Mouse (Mus musculus) mouse trophoblast stem cell (cell line): ENCODE data around the gene Abraxas1.

Experiments
- in situ Hi-C, 2 experiments: fragments of 300-500 bp; cut with MseI, MboI; formaldehyde crosslinking; loops; 2 replicates in 1 of 2; 3 replicates in 1 of 2; pipeline ENCODE4 v1.15.1; 2025

Abraxas1 gene

DNA sequence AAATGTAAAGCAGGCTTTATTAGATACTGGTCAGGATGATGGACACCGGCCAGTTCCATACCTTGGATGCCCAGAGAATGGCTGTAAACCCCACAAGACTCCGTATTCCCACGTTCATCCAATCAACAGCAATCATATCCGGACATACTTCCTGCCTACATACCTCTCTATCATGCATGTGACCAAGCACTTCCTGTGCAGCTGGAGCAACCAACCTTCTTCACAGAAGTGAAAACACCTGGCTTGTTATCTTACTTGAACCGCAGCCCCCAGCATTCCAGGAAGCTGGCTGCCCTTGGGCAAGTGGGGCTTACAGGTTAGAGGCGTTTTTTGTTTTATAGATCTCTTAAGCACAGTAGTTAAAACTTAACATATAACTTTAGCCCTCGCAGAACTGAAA is 2.1 kb upstream of the Abraxas1 start:
- in situ Hi-C loops, result loop anchor here in 1 of 2 experiments (5.0 kb wide), 1 partner anchor 94 kb away; no protein-coding TSS in a partner anchor

DNA sequence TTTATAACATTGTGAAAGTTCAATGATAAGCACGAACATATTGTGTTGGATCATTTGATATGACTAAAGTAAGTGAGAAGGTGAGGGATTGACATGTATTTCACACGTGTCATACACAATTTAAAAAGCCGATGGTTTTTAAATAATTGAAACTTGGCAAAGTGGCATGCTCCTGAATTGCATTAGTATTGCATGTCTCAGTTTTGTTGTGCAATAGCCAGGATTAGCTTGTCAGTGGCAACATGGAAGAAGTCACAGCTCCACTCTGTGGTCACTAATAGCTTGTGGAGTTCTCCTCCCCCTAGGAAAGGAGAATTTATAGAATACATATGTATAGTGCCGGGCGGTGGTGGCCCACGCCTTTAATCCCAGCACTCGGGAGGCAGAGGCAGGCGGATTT is 610 bp upstream of the Abraxas1 start:
- in situ Hi-C loops, result loop anchor here in 1 of 2 experiments (5.0 kb wide), 1 partner anchor 96 kb away; no protein-coding TSS in a partner anchor

DNA sequence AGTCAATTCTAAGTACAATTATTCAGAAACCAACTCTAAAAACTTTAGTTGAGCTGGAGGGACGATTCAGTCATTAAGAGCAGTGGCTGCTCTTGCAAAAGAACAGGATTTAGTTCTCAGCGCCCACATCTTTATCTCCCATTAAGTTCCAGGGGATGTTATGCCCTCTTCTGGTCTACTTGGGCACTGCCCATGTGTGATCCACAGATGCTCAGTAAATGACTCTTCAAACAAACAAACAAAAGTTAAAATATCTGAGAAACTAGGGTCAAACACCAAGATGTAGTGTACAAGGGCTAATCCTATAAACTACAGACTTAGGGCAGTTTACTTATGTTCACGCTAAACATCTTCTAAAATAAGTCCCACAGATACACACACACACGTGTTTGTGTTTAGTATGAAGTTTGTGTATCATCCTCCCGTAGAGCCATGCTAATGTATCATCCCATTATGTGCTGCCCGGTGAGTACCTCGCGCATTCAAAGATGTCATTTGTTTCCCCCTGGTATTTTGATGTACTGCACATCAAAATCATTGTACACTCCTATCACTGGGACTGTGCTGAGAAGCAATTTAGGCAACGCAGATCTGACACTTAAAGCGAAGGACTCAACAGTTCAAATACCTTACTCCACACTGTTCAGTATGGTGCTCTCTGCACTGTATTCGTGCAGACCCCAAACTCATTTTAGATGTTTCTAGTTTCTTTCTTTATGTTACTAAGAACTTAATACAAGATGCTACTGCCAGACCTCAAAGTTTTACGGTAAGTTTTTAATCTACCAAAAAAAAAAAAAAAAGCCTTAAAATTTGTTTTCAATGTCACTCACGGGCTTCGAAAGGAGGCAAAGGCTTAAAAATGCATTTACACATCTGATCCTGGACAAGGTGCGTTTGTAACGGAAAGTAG is 941 bp downstream of the Abraxas1 start:
- in situ Hi-C loops, result loop anchor here in 1 of 2 experiments (5.0 kb wide), 1 partner anchor 97 kb away; no protein-coding TSS in a partner anchor

DNA sequence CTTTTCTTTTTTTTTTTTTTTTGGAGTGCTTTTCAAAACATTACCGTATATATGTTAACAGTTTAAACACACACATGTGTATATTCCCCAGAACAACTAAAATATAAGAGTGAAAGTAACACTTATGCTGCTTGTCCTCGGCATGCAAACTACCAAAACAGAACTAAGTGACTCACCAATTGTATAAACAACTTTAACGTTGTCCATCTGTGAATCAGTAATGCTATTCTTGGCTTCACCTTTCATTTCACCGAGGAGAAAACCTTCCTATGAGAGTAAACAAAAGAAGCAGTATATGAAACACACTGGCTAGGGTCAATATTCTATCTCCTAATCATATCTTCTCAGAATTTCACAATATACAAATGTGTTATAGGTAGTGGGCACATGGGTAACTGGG is 2.4 kb downstream of the Abraxas1 start:
- in situ Hi-C loops, result no loop called here

DNA sequence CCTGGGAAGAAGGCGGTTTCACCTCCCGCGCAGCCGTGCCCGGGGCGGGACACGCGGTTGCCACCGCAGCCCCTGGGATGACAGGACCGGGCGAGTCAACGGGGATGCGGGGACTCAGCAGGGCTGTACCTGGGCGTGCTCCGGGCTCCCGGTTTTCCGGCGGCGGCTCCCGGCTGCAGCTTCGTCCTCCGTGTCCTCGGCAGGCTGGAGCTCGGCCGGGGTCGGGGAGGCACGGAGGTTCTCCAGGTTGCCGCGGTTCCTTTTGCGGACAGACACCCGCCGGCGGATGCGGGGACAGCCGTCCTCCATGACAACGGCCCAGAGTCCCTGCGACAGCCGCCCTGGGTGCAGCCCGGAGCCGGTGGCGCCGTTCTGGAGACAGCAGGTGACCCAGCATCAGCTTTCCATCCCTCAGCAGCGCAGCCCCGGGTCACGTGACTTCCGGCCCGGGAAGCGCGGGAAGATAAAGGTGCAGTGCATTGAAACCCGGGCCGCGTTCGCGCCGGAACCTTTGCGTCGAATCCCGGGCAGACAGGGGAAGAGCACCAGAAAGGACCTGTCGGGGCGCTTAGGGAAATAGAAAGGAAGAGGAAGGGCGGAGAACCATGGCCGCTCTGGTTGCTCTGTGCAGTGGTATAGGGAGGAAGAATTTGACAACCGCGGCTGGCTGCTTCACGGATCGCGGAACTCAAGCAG is 22.5 kb downstream of the Abraxas1 start, which contains the start of the genes Helq and Mrps18c:
Gene Helq (minus strand): TSS at position 434 of the 696 bp plus-strand sequence.
Gene Mrps18c (plus strand): TSS at position 463 of the 696 bp plus-strand sequence.
- in situ Hi-C loops, result loop anchor here in 1 of 2 experiments (25.0 kb wide), 1 partner anchor 236 kb away; the partner anchor contains the start of gene Plac8

DNA sequence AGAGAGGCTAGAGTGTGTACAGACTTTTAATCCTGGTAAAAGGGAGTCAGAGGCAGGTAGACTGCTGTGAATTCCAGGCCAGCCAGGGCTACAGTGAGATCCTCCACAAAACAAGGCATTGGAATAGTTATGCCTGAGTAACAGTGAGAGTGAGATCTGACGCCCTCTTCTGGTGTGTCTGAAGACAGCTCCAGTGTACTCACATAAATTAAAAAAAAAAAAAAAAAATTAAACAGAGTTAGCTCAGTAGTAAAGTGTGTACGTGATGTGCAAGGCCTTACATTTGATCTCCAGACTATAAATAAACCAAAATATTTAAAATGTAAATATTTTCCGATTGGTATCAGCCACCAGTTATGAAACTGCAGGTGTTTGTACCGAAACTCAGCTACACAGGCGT is 26.7 kb downstream of the Abraxas1 start:
- in situ Hi-C loops, result loop anchor here in 1 of 2 experiments (25.0 kb wide), 1 partner anchor 232 kb away; the partner anchor contains the start of gene Plac8

DNA sequence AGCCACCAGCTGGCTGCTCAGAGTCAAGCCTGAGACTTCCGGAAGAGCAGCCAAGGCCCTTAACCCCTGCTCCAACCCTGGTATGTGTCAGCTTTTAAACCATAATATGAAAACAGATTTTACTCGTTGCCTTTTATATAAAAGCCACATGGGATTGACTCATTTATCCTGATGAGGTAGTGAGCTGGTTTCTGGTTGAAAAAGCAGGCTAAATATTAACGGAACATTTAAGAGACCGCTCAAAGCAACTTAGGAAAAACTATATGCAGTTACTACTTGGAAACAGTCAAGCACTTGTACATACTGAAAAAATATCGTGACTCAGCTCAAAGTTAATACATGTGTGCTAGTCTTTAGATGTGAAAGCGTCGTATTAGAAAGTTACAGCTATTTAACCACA is 28.5 kb downstream of the Abraxas1 start:
- in situ Hi-C loops, result loop anchor here in 1 of 2 experiments (25.0 kb wide), 1 partner anchor 230 kb away; the partner anchor contains the start of gene Plac8

GRCm38 (mm10) chr5:100787527-100787926 is 33.2 kb downstream of the Abraxas1 start:
- in situ Hi-C loops, result loop anchor here in 1 of 2 experiments (25.0 kb wide), 1 partner anchor 225 kb away; the partner anchor contains the start of gene Plac8

- in situ Hi-C loops, result loop anchor here in 1 of 2 experiments (25.0 kb wide), 1 partner anchor 217 kb away; the partner anchor contains the start of gene Plac8
Measured at GRCm38 (mm10) chr5:100779002-100779401, 41.8 kb downstream of the Abraxas1 start.

GRCm38 (mm10) chr5:100776900-100777299 is 43.9 kb downstream of the Abraxas1 start:
- in situ Hi-C loops, result loop anchor here in 1 of 2 experiments (25.0 kb wide), 1 partner anchor 215 kb away; the partner anchor contains the start of gene Plac8

GRCm38 (mm10) chr5:100775778-100776404 is 44.9 kb downstream of the Abraxas1 start:
- in situ Hi-C loops, result loop anchor here in 1 of 2 experiments (25.0 kb wide), 1 partner anchor 214 kb away; the partner anchor contains the start of gene Plac8

- in situ Hi-C loops, result no loop called here
Measured at GRCm38 (mm10) chr5:100771575-100771974, 49.2 kb downstream of the Abraxas1 start.

DNA sequence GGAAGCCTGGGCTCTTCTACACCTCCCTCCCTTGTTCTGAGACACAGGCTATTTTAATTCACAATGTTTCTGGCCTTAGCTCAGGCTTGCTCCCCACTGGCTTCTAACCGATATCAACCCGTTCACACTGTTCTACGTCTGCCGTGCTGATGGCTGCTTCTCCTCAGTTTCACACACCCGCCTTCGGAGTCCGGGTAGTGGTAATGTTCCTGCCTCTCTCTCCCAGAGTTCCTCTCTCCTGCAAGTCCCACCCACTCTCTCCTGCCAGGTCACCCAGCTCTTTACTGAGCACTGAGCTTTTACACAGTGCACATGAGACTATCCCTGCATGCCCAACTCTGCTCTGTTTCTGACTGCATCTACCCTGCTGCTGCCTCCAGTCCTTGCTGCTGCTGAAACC is 54.7 kb downstream of the Abraxas1 start:
- in situ Hi-C loops, result no loop called here

GRCm38 (mm10) chr5:100761736-100762135 is 59.0 kb downstream of the Abraxas1 start:
- in situ Hi-C loops, result no loop called here

DNA sequence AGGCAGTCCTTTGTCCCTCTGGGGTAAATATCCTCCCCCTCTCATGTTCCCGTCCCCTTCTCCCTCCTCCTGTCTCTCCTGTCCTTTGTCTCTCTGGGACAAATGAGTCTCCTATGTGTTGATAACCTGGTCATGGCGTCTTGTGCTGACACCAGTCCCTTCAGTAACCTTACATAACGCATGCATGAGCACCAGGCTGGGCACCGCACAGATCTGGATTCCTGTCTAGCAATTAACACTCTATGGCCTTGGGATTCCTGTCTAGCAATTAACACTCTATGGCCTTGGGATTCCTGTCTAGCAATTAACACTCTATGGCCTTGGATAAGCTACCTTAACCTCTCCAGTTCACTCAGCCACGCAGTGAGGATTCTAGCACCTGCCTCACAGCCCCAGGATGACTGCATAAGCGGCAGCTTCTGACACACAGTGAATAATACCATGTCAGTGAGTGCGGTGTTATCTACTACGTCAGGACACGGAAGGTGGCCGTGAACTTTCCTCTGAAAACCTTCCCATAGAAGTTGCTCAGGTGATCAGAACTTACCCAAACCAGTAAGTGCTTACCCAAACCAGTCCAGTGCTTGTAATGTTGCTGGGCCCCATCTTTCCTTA is 60.6 kb downstream of the Abraxas1 start:
- in situ Hi-C loops, result no loop called here

DNA sequence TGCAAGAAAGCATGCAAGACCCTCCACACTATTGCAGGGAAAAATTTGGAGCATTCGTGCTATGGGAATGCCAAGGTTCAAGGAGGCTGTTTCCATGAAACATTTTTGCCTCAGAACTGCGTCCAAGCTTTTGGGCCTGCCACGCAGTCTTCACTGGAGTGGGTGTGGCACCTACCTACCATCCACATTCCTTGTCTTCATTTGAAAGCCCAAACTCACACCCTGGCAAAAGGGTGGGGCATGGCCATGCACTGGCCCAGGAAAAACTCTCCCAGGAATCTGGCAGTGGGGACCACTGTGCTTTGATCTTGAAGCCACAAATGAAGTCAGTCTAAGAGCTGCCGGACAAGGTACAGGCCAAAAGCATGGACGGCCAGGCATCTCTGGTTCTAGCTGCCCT is 62.6 kb downstream of the Abraxas1 start:
- in situ Hi-C loops, result no loop called here
